Mouse (Mus musculus): Measurements from ENCODE around the gene Vezf1. TPM values are rescaled to one million over a fixed set of nuclear protein-coding genes. Genes with fewer than 3 reads are reported as not detected.

The Vezf1 gene
- total RNA-seq, 2 experiments from 2014 or later, result 24.8 to 27.7 TPM

- DNase-seq (ENCODE audit: low spot score in 2 of 2), result no peak
These were observed 54.5 kb downstream of the Vezf1 start for GRCm38 (mm10) chr11:88122545-88122944.

GRCm38 (mm10) chr11:88123021-88123420 lies 54.9 kb downstream of the Vezf1 start:
- DNase-seq (ENCODE audit: low spot score in 2 of 2), result no peak

GRCm38 (mm10) chr11:88123731-88124130 lies 55.7 kb downstream of the Vezf1 start:
- no peak for DNase-seq (ENCODE audit: low spot score in 2 of 2)

- no peak for DNase-seq (ENCODE audit: low spot score in 2 of 2)
These were observed 57.4 kb downstream of the Vezf1 start for GRCm38 (mm10) chr11:88125483-88125882.

- DNase-seq (ENCODE audit: low spot score in 2 of 2), result peak in 1 of 2 experiments; percentile 68
These were observed 58.3 kb downstream of the Vezf1 start for GRCm38 (mm10) chr11:88126306-88126793.

GRCm38 (mm10) chr11:88128461-88128860 lies 60.4 kb downstream of the Vezf1 start:
- DNase-seq (ENCODE audit: low spot score in 2 of 2), result no peak

GRCm38 (mm10) chr11:88129281-88129680 lies 61.2 kb downstream of the Vezf1 start:
- DNase-seq (ENCODE audit: low spot score in 2 of 2), result no peak

- DNase-seq (ENCODE audit: low spot score in 2 of 2), result peak in 1 of 2 experiments; percentile 58
These were observed 61.9 kb downstream of the Vezf1 start for GRCm38 (mm10) chr11:88129935-88130334.

- DNase-seq (ENCODE audit: low spot score in 2 of 2), result peak in 1 of 2 experiments; percentile 47
These were observed 63.8 kb downstream of the Vezf1 start for GRCm38 (mm10) chr11:88131847-88132246.

Other genes starting within 250 kb of the Vezf1 start
- gene Lpo, start 240.0 kb upstream of the Vezf1 start, total RNA-seq (2021), result under 1 TPM; 0.35 to 0.62 TPM
- gene Mks1, start 215.1 kb upstream of the Vezf1 start, total RNA-seq (2021), result 1 to 10 TPM; 6.8 to 6.9 TPM
- under 1 TPM; 0.41 to 0.51 TPM for gene Epx, start 192.7 kb upstream of the Vezf1 start, total RNA-seq (2021)
- not detected for gene Olfr462, start 176.0 kb upstream of the Vezf1 start, total RNA-seq (2021)
- not detected for gene Olfr463, start 170.9 kb upstream of the Vezf1 start, total RNA-seq (2021)
- gene Olfr464, start 147.3 kb upstream of the Vezf1 start, total RNA-seq (2021), result not detected
- 100 to 1,000 TPM; 406 to 432 TPM for gene Dynll2, start 80.7 kb upstream of the Vezf1 start, total RNA-seq (2021)
- gene Srsf1, start 20.9 kb upstream of the Vezf1 start, total RNA-seq (2021), result 100 to 1,000 TPM; 202 to 214 TPM
- gene Cuedc1, start 29.8 kb downstream of the Vezf1 start, total RNA-seq (2021), result 10 to 100 TPM; 32.0 to 32.1 TPM
- 10 to 100 TPM; 58.2 to 61.3 TPM for gene Mrps23, start 136.1 kb downstream of the Vezf1 start, total RNA-seq (2021)
- not detected for gene Ccdc182, start 225.8 kb downstream of the Vezf1 start, total RNA-seq (2021)

Measured in layer of hippocampus, postnatal 14 days (tissue).